Mouse (Mus musculus): ENCODE results near the gene Eif2b2. TPM values are rescaled to one million over a fixed set of nuclear protein-coding genes. Genes with fewer than 3 reads are reported as not detected.

Eif2b2 gene
- polyA plus RNA-seq, 1 experiment: 103 TPM

GRCm38 (mm10) chr12:85175926-85176845, 43.1 kb upstream of the Eif2b2 start:
- Histone ChIP-seq H3K27me3 (ENCODE audit: control insufficient read depth, insufficient read depth, low read length) (no peaks in the 10 kb centered on the region), H3K4me3 (ENCODE audit: low read depth, low read length) (peak overlapping the region; percentile 56), H3K36me3 (ENCODE audit: control insufficient read depth, insufficient read depth, low read length) (no peaks in the 10 kb centered on the region), H3K27ac (ENCODE audit: insufficient read depth, low read depth, low read length) (no peak overlapping the region), H3K4me1 (ENCODE audit: control insufficient read depth, insufficient read depth, insufficient read length, low read length) (peaks cover 6% of the 10 kb centered on the region; the same call in 1 of the 2 replicates)
- TF ChIP-seq POLR2A (IDR thresholded peaks at IDR 0.05; ENCODE audit: low read depth, low read length) (no peak), CTCF (IDR thresholded peaks at IDR 0.05; ENCODE audit: extremely low read depth, insufficient read length, insufficient replicate concordance, low read depth, low read length) (no peak)
- 54% methylated on average over 11 of the region's 11 CpGs for WGBS

GRCm38 (mm10) chr12:85176846-85177523, 42.3 kb upstream of the Eif2b2 start:
- Histone ChIP-seq H3K4me1 (ENCODE audit: control insufficient read depth, insufficient read depth, insufficient read length, low read length) (peaks cover 6% of the 10 kb centered on the region; the same call in 1 of the 2 replicates), H3K4me3 (ENCODE audit: low read depth, low read length) (peak overlapping the region; percentile 56), H3K36me3 (ENCODE audit: control insufficient read depth, insufficient read depth, low read length) (no peaks in the 10 kb centered on the region), H3K27ac (ENCODE audit: insufficient read depth, low read depth, low read length) (no peak overlapping the region), H3K27me3 (ENCODE audit: control insufficient read depth, insufficient read depth, low read length) (no peaks in the 10 kb centered on the region)
- no peak for TF ChIP-seq POLR2A (IDR thresholded peaks at IDR 0.05; ENCODE audit: low read depth, low read length)
- TF ChIP-seq CTCF (IDR thresholded peaks at IDR 0.05; ENCODE audit: extremely low read depth, insufficient read length, insufficient replicate concordance, low read depth, low read length): no peak
- WGBS: 4% methylated on average over 32 of the region's 32 CpGs

DNA sequence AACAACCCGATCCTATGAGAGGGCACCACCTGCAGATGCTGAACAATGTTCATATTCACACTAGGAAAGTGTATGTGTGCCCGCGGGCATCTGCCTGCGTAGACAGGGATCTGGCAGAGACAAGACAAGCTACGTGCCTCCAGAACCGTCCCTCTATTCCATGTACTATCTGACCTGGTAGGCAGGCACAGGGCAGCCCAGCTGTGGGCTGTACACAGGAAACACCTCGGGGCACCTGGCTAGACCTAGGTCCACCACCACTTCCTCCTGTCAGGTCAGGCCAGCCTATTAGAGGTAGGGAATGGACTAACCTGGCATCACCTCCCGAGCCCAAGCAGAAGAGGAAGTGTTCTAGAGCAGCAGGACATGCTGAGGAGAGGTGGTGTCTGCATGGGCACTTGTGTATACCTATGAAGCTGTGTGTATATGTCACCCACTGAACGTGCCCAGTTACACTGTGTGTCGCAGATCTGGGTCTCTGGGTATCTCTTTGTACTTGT, 41.5 kb upstream of the Eif2b2 start, which contains the start of gene Pgf:
Gene Pgf, minus strand, starts transcription at position 51 of the 500 bp plus-strand sequence.
- TF ChIP-seq CTCF (IDR thresholded peaks at IDR 0.05; ENCODE audit: extremely low read depth, insufficient read length, insufficient replicate concordance, low read depth, low read length): no peak
- no peak for TF ChIP-seq POLR2A (IDR thresholded peaks at IDR 0.05; ENCODE audit: low read depth, low read length)
- H3K4me1 ChIP-seq (ENCODE audit: control insufficient read depth, insufficient read depth, insufficient read length, low read length): peaks cover 6% of the 10 kb centered on the region; the same call in 1 of the 2 replicates
- peak within 1 kb of the TSS; percentile 56 for H3K4me3 ChIP-seq (ENCODE audit: low read depth, low read length)
- H3K36me3 ChIP-seq (ENCODE audit: control insufficient read depth, insufficient read depth, low read length): no peaks in the 10 kb centered on the region
- no peak within 1 kb of the TSS for H3K27ac ChIP-seq (ENCODE audit: insufficient read depth, low read depth, low read length)
- 0 out of 2 replicates have a peak, but pooled peaks cover 6% of the 10 kb centered on the region for H3K27me3 ChIP-seq (ENCODE audit: control insufficient read depth, insufficient read depth, low read length)
- 64% methylated on average over 10 of the region's 10 CpGs for WGBS

DNA sequence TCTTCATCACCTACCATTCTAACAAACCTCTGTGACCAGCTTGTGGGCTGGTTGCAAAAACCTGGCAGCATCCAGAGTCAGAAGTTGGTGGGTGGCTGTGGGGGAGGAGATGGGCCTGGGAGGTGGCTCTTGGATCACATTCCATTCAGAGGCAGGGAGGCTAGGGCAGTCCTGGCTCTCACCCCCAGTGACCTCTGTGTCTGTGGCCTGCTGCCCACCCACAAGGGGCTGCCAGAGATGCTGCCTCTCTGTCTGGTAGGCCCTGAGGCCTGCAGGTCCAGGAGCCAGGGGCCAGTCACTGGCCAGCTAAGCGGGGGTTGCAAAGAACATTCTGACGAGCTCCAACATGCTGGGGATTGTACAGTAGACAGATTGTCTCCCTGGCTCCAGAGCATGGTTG, 41.0 kb upstream of the Eif2b2 start:
- H3K4me1 ChIP-seq (ENCODE audit: control insufficient read depth, insufficient read depth, insufficient read length, low read length): peaks cover 6% of the 10 kb centered on the region; the same call in 1 of the 2 replicates
- 92% methylated on average over 2 of the region's 2 CpGs for WGBS

DNA sequence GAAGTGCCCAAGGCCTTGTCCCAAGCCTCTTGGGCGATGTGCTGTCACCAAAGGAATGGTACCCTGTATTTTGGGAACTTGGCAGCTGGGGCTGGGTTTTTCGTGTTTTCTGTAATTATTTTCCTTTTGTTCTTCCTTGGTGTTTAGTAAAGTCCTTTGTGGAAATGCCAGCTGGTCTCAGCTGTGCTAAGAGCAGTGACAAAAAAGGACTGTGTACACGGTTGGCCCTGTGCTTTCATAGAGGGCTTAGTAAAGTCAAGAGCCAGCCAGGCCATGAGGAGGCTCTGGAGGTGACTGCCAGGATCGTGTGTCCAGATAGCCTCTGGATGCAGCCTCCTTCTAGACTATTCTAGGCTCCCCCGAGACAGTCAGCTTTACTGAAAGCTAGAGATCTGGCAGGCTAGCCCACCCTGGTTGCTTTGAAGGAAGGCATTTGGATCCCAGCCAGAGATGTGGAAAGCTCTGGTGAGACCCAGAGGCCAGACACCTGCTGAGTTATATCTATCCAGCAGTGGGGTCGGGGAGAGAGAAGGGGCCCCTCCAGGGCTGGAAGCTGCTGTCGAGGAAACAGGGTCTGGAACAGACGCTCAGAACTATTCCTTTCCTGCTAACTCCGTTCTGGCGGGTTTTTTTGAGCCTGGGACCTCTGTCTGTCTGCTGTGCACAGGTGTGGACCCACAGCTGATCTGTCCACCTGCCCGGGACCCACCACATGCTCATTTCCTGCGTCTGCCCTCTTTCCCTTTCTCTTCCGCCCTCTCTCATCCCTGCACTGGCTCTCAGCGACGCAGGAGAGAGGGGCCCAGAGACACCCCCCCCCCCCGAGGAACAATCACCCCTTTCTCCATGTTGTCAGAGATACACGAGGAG, 37.6 kb upstream of the Eif2b2 start:
- no peaks in the 10 kb centered on the region for H3K36me3 ChIP-seq (ENCODE audit: control insufficient read depth, insufficient read depth, low read length)
- H3K27ac ChIP-seq (ENCODE audit: insufficient read depth, low read depth, low read length): no peak overlapping the region
- no peak overlapping the region for H3K4me3 ChIP-seq (ENCODE audit: low read depth, low read length)
- 33% methylated on average over 17 of the region's 17 CpGs for WGBS
- 0 out of 2 replicates have a peak, but pooled peaks cover 6% of the 10 kb centered on the region for H3K27me3 ChIP-seq (ENCODE audit: control insufficient read depth, insufficient read depth, low read length)
- H3K4me1 ChIP-seq (ENCODE audit: control insufficient read depth, insufficient read depth, insufficient read length, low read length): peaks cover 6% of the 10 kb centered on the region; the same call in 1 of the 2 replicates
- TF ChIP-seq POLR2A (IDR thresholded peaks at IDR 0.05; ENCODE audit: low read depth, low read length) (no peak), CTCF (IDR thresholded peaks at IDR 0.05; ENCODE audit: extremely low read depth, insufficient read length, insufficient replicate concordance, low read depth, low read length) (no peak)

More for the DNA sequence above, 41.0 kb upstream of the Eif2b2 start:
- no peak overlapping the region for H3K4me3 ChIP-seq (ENCODE audit: low read depth, low read length)
- 0 out of 2 replicates have a peak, but pooled peaks cover 6% of the 10 kb centered on the region for H3K27me3 ChIP-seq (ENCODE audit: control insufficient read depth, insufficient read depth, low read length)
- TF ChIP-seq CTCF (IDR thresholded peaks at IDR 0.05; ENCODE audit: extremely low read depth, insufficient read length, insufficient replicate concordance, low read depth, low read length) (no peak), POLR2A (IDR thresholded peaks at IDR 0.05; ENCODE audit: low read depth, low read length) (no peak)
- no peaks in the 10 kb centered on the region for H3K36me3 ChIP-seq (ENCODE audit: control insufficient read depth, insufficient read depth, low read length)
- no peak overlapping the region for H3K27ac ChIP-seq (ENCODE audit: insufficient read depth, low read depth, low read length)

GRCm38 (mm10) chr12:85182345-85182643, 37.0 kb upstream of the Eif2b2 start:
- 40% methylated on average over 8 of the region's 8 CpGs for WGBS
- H3K4me3 ChIP-seq (ENCODE audit: low read depth, low read length): no peak overlapping the region
- peaks cover 1% of the 10 kb centered on the region; the same call in 1 of the 2 replicates for H3K4me1 ChIP-seq (ENCODE audit: control insufficient read depth, insufficient read depth, insufficient read length, low read length)
- no peaks in the 10 kb centered on the region for H3K36me3 ChIP-seq (ENCODE audit: control insufficient read depth, insufficient read depth, low read length)
- no peak overlapping the region for H3K27ac ChIP-seq (ENCODE audit: insufficient read depth, low read depth, low read length)
- 0 out of 2 replicates have a peak, but pooled peaks cover 6% of the 10 kb centered on the region for H3K27me3 ChIP-seq (ENCODE audit: control insufficient read depth, insufficient read depth, low read length)
- no peak for TF ChIP-seq POLR2A (IDR thresholded peaks at IDR 0.05; ENCODE audit: low read depth, low read length)
- TF ChIP-seq CTCF (IDR thresholded peaks at IDR 0.05; ENCODE audit: extremely low read depth, insufficient read length, insufficient replicate concordance, low read depth, low read length): no peak
